Comparison of ENCODE assay signal across 8 mouse cellular contexts in genomic region chr3:104863786-104864650, GRCm38 (mm10). TPM values are rescaled to one million over a fixed set of nuclear protein-coding genes. Genes with fewer than 3 reads are reported as not detected.
DNase-seq lines count a peak whose midpoint lies in the region; ATAC-seq and TF ChIP-seq lines count a peak whose summit lies in the region.

TSS of gene St7l (plus strand) at chr3:104864005.
TSS of gene Capza1 (minus strand) at chr3:104864505.

- WGBS in heart, embryonic 15.5 days, result under 1% methylated on average over 43 of the region's 43 CpGs
- under 1% methylated on average over 43 of the region's 43 CpGs for WGBS in liver, embryonic 14.5 days (ENCODE audit: insufficient replicate concordance)
- under 1% methylated on average over 43 of the region's 43 CpGs for WGBS in neural tube, embryonic 13.5 days

- H3K36me3 ChIP-seq in heart, embryonic 15.5 days, result peaks cover 1% of the 10 kb centered on the region; the same call in 1 of the 2 replicates
- peaks cover 3% of the 10 kb centered on the region for H3K36me3 ChIP-seq in liver, embryonic 14.5 days (replicated peaks; ENCODE audit: control insufficient read depth, insufficient read depth, low read depth)
- H3K36me3 ChIP-seq in neural tube, embryonic 13.5 days, result peaks cover 8% of the 10 kb centered on the region; the same call in 1 of the 2 replicates

- peak within 1 kb of the TSS; percentile 72 for H3K4me2 ChIP-seq in heart, embryonic 15.5 days
- peak within 1 kb of the TSS; percentile 87 for H3K4me2 ChIP-seq in liver, embryonic 14.5 days (ENCODE audit: low read depth)
- H3K4me2 ChIP-seq in neural tube, embryonic 13.5 days, result peak within 1 kb of the TSS; percentile 85

- H3K9ac ChIP-seq in heart, embryonic 15.5 days, result peak within 1 kb of the TSS; percentile 97
- H3K9ac ChIP-seq in liver, embryonic 14.5 days (replicated peaks), result peak within 1 kb of the TSS; percentile 94
- H3K9ac ChIP-seq in neural tube, embryonic 13.5 days, result peak within 1 kb of the TSS; percentile 96

- no peak for TF ChIP-seq CTCF in liver, embryonic 14.5 days (IDR thresholded peaks at IDR 0.05; ENCODE audit: low read depth)

- ATAC-seq in heart, embryonic 15.5 days (replicated peaks; ENCODE audit: insufficient number of reproducible peaks, insufficient read depth, low FRiP score, low read depth), result peak; percentile 94
- peak; percentile 91 for ATAC-seq in liver, embryonic 14.5 days (ENCODE audit: insufficient read depth)
- ATAC-seq in neural tube, embryonic 13.5 days (ENCODE audit: low read depth), result peak; percentile 99

- no peak for TF ChIP-seq EP300 in liver, embryonic 14.5 days (IDR thresholded peaks at IDR 0.05; ENCODE audit: low read depth)

- DNase-seq in CD8-positive naive resting alpha-beta T cell, adult 2 months (ENCODE audit: low read depth in 2 of 2, low spot score in 2 of 2), result peak; percentile 82 to 83
- DNase-seq in c-Kit-negative CD71-positive TER-119-positive erythroid progenitor cells, embryonic 14.5 days (ENCODE audit: low read depth, low spot score), result peak; percentile 72
- DNase-seq in fibroblast of lung, adult 2 months (ENCODE audit: low read depth), result peak; percentile 55
- DNase-seq in kidney, postnatal 25 days, result peak; percentile 91 to 97
- DNase-seq in liver, embryonic 14.5 days (ENCODE audit: low read depth in 3 of 3, low spot score in 3 of 3), result peak; percentile 73 to 76 (median 75)
- peak; percentile 90 for DNase-seq in testis, postnatal 10 days (ENCODE audit: low spot score)

- peak within 1 kb of the TSS; percentile 86 for H3K4me3 ChIP-seq in heart, embryonic 15.5 days
- H3K4me3 ChIP-seq in liver, embryonic 14.5 days (ENCODE audit: insufficient read depth in 1 of 2, low read depth in 2 of 2, low read length in 2 of 2), result peak within 1 kb of the TSS; percentile 87 to 89
- peak within 1 kb of the TSS; percentile 98 for H3K4me3 ChIP-seq in neural tube, embryonic 13.5 days

- H3K27me3 ChIP-seq in heart, embryonic 15.5 days, result no peaks in the 10 kb centered on the region
- H3K27me3 ChIP-seq in liver, embryonic 14.5 days (ENCODE audit: control insufficient read depth, insufficient read depth, low read length), result no peaks in the 10 kb centered on the region
- no peaks in the 10 kb centered on the region for H3K27me3 ChIP-seq in neural tube, embryonic 13.5 days

- no peaks in the 10 kb centered on the region for H3K9me3 ChIP-seq in heart, embryonic 15.5 days (replicated peaks)
- H3K9me3 ChIP-seq in liver, embryonic 14.5 days (ENCODE audit: control insufficient read depth, low read length), result no peaks in the 10 kb centered on the region
- H3K9me3 ChIP-seq in neural tube, embryonic 13.5 days, result no peaks in the 10 kb centered on the region

- peaks cover 37% of the 10 kb centered on the region for H3K4me1 ChIP-seq in heart, embryonic 15.5 days (replicated peaks)
- peaks cover 14 to 26% of the 10 kb centered on the region in 2 experiments for H3K4me1 ChIP-seq in liver, embryonic 14.5 days (replicated peaks; ENCODE audit: control insufficient read depth in 2 of 2, insufficient read depth in 2 of 2, low read length in 1 of 2)
- peaks cover 45% of the 10 kb centered on the region for H3K4me1 ChIP-seq in neural tube, embryonic 13.5 days (replicated peaks)

- peak within 1 kb of the TSS; percentile 98 for H3K27ac ChIP-seq in heart, embryonic 15.5 days
- H3K27ac ChIP-seq in liver, embryonic 14.5 days, result peak within 1 kb of the TSS; percentile 88
- H3K27ac ChIP-seq in neural tube, embryonic 13.5 days (replicated peaks), result peak within 1 kb of the TSS; percentile 97

RNA-seq across cellular contexts. Expression of gene St7l, which starts in this region (rescaled TPM):
- 25.3 and 26.9 TPM in 2 replicates for polyA plus RNA-seq in heart, embryonic 15.5 days (2015; fragmentation: Nextera tagmentation; extraction: Ambion mirVana)
- 3.0 and 3.9 TPM in 2 replicates for polyA plus RNA-seq in liver, embryonic 14.5 days (2012; rRNA removed)
- polyA plus RNA-seq in liver, embryonic 14.5 days (2014; fragmentation: Nextera tagmentation; extraction: Ambion mirVana), result 8.9 and 11.1 TPM in 2 replicates
- polyA plus RNA-seq in neural tube, embryonic 13.5 days (2015; fragmentation: Nextera tagmentation; extraction: Ambion mirVana), result 40.4 and 47.0 TPM in 2 replicates

RNA-seq across cellular contexts. Expression of gene Capza1, which starts in this region (rescaled TPM):
- polyA plus RNA-seq in heart, embryonic 15.5 days (2015; fragmentation: Nextera tagmentation; extraction: Ambion mirVana), result 149 and 169 TPM in 2 replicates
- polyA plus RNA-seq in liver, embryonic 14.5 days (2012; rRNA removed), result 23.4 and 30.4 TPM in 2 replicates
- polyA plus RNA-seq in liver, embryonic 14.5 days (2014; fragmentation: Nextera tagmentation; extraction: Ambion mirVana), result 84.0 and 89.6 TPM in 2 replicates
- polyA plus RNA-seq in neural tube, embryonic 13.5 days (2015; fragmentation: Nextera tagmentation; extraction: Ambion mirVana), result 181 and 198 TPM in 2 replicates

Comparison
In these comparisons a context has a peak if more than half of its experiments do, and no peak if none do; other contexts are left out.
1. Peak in every context shown above with its lines: DNase-seq, ATAC-seq, H3K4me3 ChIP-seq and H3K27ac ChIP-seq.